Mouse (Mus musculus) heart, adult 2 months (tissue): ENCODE measurements around the gene Oaz2.
A peak's percentile ranks its signal among the peaks of the same experiment; 100 is the strongest.

Experiments used
- CTCF ChIP-seq: fragments of 200-600 bp; IDR thresholded peaks from 2 replicates; pipeline ENCODE4 v1.8.1; 2022; ENCODE audit warnings: antibody characterized with exemption, mild to moderate bottlenecking, moderate library complexity
- POLR2A ChIP-seq: fragments of 200-500 bp; IDR thresholded peaks from 2 replicates; pipeline ENCODE4 v1.6.1; 2011; ENCODE audit warnings: mild to moderate bottlenecking, low read depth, low read length, control low read depth; ENCODE audit not compliant: insufficient read depth

DNA sequence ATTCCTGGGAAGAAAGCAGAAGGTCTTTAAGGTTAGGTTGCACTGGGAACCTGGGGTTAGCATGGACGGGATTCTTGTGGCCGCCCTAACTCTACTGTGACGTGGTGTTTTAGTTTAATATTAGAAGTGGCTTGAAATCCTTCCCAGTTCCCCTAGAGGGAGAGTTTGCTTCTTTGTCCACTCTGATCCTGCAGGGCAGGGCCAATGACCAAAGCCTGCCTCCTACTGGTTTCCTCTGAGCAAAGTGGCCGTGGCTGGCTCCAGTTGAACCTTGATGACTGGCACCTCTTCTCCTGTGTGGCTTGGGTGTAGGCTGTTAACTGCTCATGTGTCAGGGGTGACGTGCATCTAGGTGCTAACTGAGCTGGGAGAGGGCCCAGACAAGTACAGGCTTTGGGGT, 6.8 kb upstream of the Oaz2 start:
- TF ChIP-seq CTCF (peak; percentile 66), POLR2A (no peak)
